Mouse (Mus musculus) midbrain, embryonic 16.5 days (tissue): Measurements from ENCODE around the gene Ccdc80. TPM values are rescaled to one million over a fixed set of nuclear protein-coding genes. Genes with fewer than 3 reads are reported as not detected.
A peak's percentile ranks its signal among the peaks of the same experiment; 100 is the strongest.

ENCODE experiments used
- ATAC-seq: fragments of 200-750 bp; cut with Nextera tagmentation; 2 replicates; pipeline ENCODE4 v1.8.0; 2017; ENCODE audit warnings: moderate TSS enrichment
- H3K27ac ChIP-seq: fragments of 300-500 bp; sonication (generic); 2 replicates; pipeline ENCODE4 v1.5.1; 2014; ENCODE audit warnings: mild to moderate bottlenecking, low read length, mixed read lengths
- H3K27me3 ChIP-seq: fragments of 300-500 bp; sonication (generic); 2 replicates; pipeline ENCODE4 v1.6.1; 2014; ENCODE audit warnings: low read depth, low read length, mixed read lengths; ENCODE audit not compliant: control insufficient read depth, insufficient read depth
- H3K36me3 ChIP-seq: fragments of 300-500 bp; sonication (generic); 2 replicates; pipeline ENCODE4 v1.6.1; 2014; ENCODE audit warnings: mild to moderate bottlenecking, low read length, moderate library complexity, mixed read lengths; ENCODE audit not compliant: control insufficient read depth, insufficient read depth
- H3K4me1 ChIP-seq: fragments of 300-500 bp; sonication (generic); 2 replicates; pipeline ENCODE4 v1.6.1; 2014; ENCODE audit warnings: mild to moderate bottlenecking, low read length, mixed read lengths; ENCODE audit not compliant: control insufficient read depth, insufficient read depth
- H3K4me2 ChIP-seq: fragments of 300-500 bp; sonication (generic); 2 replicates; pipeline ENCODE4 v1.6.1; 2014; ENCODE audit warnings: mild to moderate bottlenecking, low read length, mixed read lengths
- H3K4me3 ChIP-seq: fragments of 300-500 bp; sonication (generic); 2 replicates; pipeline ENCODE4 v1.5.1; 2014; ENCODE audit warnings: low read depth, mild to moderate bottlenecking, low read length, moderate library complexity, mixed read lengths
- H3K9ac ChIP-seq: fragments of 300-500 bp; sonication (generic); 2 replicates; pipeline ENCODE4 v1.6.1; 2014; ENCODE audit warnings: low read depth, low read length, mixed read lengths
- H3K9me3 ChIP-seq: fragments of 300-500 bp; sonication (generic); replicated peaks from 2 replicates; pipeline ENCODE4 v1.6.1; 2014; ENCODE audit warnings: mild to moderate bottlenecking, low read length, mixed read lengths; ENCODE audit not compliant: control insufficient read depth, poor library complexity, severe bottlenecking
- WGBS: fragments of 180-500 bp; shearing (Covaris S2); extraction: QIAGEN DNeasy Blood & Tissue Kit; methylation state at CpG from one replicate; pipeline ENCODE4 v1.1.7; 2014; 5-methylcytosine and 5-hydroxymethylcytosine counted together
- polyA plus RNA-seq: library from polyadenylated mRNA; unstranded; fragments of >200 nt; fragmentation: Nextera tagmentation; extraction: Ambion mirVana; gene quantifications from 2 replicates; pipeline ENCODE4 v1.2.1, GENCODE M21; 2015

The Ccdc80 gene
- polyA plus RNA-seq, 1 experiment from 2014 or later: 8.2 TPM

DNA sequence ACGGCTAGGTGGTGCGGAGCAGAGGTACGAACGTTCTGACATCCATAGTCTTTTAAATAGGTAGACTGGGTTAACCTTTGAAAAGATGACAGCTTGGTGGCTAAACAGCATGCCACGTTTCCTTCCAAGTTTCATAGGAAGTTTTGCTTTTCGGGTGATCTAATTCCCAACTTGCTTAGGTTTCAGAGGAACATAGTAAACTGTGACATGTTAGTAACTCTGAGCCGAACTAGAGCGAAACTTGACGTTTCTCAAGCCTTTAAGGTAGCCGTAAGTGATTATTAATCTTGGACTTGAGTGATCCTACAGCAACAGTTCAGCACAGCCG, 66.2 kb downstream of the Ccdc80 start:
- Histone ChIP-seq H3K27ac (peak overlapping the region; percentile 92), H3K9me3 (no peaks in the 10 kb centered on the region), H3K27me3 (no peaks in the 10 kb centered on the region), H3K9ac (peak overlapping the region; percentile 93), H3K4me2 (peak overlapping the region; percentile 81), H3K4me1 (peaks cover 25% of the 10 kb centered on the region), H3K4me3 (peak overlapping the region; percentile 95), H3K36me3 (peaks cover 2% of the 10 kb centered on the region; the same call in 1 of the 2 replicates)
- WGBS: 7% methylated on average over 11 of the region's 11 CpGs
- ATAC-seq: no peak

Other genes with a start within 250 kb of the Ccdc80 start
- not detected in 2 replicates for gene Cd200r2, start 226.3 kb upstream of the Ccdc80 start, polyA plus RNA-seq
- not detected in 2 replicates for gene Cd200r3, start 149.7 kb upstream of the Ccdc80 start, polyA plus RNA-seq
- 34.5 and 38.3 TPM in 2 replicates for gene Slc35a5, start 65.3 kb downstream of the Ccdc80 start, polyA plus RNA-seq
- 47.5 and 47.9 TPM in 2 replicates for gene Atg3, start 65.4 kb downstream of the Ccdc80 start, polyA plus RNA-seq
- 0.10 TPM in 2 replicates for gene Btla, start 130.9 kb downstream of the Ccdc80 start, polyA plus RNA-seq